Mouse (Mus musculus): Measurements from ENCODE around the gene Adck1.
"Not testable (repeated sequence)": the region's sequence is repeated elsewhere in the genome, so short reads cannot be mapped to it uniquely, and the experiment has no call there.

Gene Adck1

DNA sequence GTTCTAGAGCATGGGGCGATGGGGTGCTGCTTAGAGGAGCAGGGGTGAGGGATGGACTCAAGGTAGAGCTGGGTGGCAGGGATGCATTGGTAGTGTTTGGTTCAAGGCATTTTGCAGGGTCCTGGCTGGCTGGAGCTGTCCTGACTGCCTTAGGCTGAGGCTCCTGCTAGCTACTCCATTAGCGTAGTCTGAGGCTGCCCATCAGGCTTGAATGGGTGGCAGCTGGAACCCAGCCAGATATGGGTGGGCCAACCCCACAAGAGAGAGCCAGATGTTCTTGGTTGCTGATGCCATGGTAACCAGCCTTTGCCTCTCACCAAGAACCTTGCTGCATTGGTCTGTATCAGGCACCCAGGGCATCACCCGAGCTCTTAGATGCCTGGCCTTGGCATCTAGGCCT is 66.6 kb downstream of the Adck1 start:
- DNase-seq (ENCODE audit: low spot score in 2 of 2), result no peak

DNA sequence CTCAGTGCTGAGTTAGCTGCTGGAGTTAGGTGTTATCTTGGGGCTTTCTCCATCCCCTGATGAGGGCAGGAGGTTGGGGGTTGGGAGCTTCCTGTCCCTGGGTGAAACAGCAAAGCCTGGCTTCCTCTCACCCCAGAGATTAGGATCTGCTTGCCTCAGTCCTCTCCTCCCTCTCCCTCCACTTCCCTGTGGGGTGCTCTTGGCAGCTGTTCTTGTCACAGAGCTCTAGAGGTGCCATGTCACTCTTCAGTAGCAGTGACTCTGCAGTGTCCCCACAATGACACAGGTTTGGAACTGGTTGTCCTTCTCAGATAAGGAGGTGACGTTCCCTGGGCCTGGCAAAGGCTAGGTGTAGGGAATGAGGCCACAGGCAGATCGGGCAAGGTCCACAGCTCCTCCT is 68.4 kb downstream of the Adck1 start:
- no peak for DNase-seq (ENCODE audit: low spot score in 2 of 2)

DNA sequence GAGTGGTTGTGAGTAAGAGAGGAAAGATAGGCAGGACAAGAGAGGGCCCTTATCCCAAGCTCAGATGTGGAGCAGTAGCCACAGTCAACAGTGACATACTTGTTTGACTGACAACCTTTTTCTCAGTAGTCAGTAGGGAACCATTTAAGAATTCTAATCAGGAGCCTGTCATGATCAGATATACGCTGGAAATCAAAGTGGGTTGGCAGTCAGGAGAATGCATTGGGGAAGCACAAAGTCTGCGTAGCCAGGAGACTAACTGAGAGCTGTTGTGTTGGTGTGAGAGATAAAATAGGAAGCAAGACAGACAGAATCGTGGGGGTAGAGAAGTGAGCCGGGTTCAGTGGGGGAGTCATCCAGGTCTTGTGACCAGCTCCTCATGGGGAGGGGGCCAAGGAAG is 71.9 kb downstream of the Adck1 start:
- no peak for DNase-seq (ENCODE audit: low spot score in 2 of 2)

GRCm38 (mm10) chr12:88433171-88433570 is 72.8 kb downstream of the Adck1 start:
- DNase-seq (ENCODE audit: low spot score in 2 of 2), result no peak

DNA sequence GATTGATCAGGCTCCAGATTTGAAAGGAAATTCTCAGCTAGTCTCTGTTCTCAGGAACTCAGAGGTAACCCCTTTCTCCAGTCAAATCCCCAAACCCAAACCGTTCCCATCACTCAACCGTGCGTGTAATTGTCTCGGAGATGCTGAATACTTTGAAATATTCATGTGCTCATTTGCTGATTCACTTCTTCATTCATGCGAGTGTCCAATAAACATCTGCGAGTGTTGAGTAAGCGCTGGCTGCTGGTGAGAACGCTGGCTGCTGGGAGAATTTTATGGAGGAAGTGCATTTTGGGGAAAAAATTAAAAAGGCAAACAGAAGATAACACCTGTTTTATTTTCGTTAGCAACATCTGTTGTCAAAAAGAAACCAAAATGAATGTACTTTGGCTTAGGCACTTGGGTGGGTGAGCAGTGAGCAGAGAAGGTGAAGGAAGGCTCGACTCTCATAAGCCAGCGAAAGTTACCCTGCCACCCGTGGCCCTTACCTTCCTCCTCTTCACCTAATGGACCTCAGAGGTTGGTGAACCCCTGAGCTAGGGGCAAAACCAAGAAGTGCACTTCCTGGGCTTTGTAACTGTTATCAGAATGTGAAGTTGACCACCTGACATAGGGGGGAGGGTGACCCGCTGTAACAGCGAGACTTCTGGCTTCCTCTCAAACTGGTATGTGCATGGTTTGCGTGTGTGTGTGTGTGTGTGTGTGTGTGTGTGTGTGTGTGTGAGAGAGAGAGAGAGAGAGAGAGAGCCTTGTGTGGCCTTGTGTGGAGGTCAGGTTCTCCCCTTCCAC is 76.8 kb downstream of the Adck1 start:
- no peak for DNase-seq (ENCODE audit: low spot score in 2 of 2)

GRCm38 (mm10) chr12:88441922-88442809 is 81.8 kb downstream of the Adck1 start:
- no peak for DNase-seq (ENCODE audit: low spot score in 2 of 2)

- peak in 1 of 2 experiments; percentile 16 for DNase-seq (ENCODE audit: low spot score in 2 of 2)
Observed at GRCm38 (mm10) chr12:88444040-88444439, 83.7 kb downstream of the Adck1 start.

DNA sequence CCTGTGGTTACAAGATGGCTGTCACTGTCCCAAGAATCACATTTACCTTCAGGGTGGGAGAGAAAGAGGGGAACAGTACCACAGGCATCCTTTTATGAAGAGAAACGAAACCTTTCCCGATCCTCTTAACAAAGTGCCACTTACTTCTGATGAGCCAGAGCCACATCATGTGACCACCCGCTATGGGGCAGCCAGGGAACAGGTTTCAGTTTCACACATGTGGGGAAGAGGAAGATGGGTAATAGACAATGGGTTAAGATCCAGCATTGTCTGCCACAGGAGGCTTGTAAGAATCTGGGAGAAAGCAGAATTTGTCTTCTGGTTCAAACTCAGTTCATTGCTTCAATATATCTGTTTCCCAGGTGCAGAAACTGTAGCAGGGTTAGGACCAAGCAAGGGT is 85.1 kb downstream of the Adck1 start:
- DNase-seq (ENCODE audit: low spot score in 2 of 2), result no peak

DNA sequence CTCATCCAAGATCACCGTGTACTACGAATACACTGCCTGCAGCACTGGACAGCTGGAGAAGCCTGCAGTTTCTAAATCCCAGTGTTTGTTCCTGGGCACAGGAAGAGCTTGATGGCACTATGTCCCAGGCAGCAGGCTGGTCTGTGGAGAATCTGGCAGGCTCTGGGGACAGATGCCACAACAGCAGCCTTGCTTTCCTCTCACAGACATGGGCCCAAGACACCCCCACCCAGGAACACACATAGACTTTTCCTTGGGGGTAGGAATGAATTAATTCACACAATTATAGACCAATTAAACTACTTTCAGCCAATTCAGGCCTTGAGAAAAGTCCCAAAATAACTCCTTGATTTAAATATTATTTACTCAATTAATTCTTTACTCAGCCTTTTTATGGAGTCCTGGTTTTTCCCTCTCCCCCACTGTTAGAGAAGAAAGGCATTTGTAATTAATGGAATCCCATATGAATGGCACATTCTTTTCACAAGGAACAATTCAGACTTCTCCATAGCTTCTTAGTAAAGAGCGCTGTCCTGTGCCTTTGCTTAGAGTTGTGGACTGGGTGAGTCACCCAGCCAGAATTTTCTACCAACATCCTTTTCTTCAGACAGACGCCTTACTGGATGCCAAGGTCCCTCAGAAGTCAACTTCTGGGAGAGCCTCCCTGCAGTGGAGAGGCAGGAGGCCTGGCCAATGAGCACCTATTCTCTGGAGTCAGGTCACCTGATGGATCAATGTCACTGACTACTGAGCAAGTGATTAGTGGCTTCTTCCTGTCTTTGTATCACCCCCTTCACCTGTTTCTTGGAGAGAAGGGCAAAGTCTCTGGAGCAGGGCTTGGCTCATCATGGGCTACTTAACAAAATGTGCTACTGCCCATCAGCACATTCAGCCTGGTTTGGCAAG is 90.6 kb downstream of the Adck1 start:
- DNase-seq (ENCODE audit: low spot score in 2 of 2), result no peak

GRCm38 (mm10) chr12:88454701-88455410 is 94.5 kb downstream of the Adck1 start:
- no peak for DNase-seq (ENCODE audit: low spot score in 2 of 2)

- DNase-seq (ENCODE audit: low spot score in 2 of 2), result no peak
Observed at GRCm38 (mm10) chr12:88457021-88457420, 96.7 kb downstream of the Adck1 start.

- no peak for DNase-seq (ENCODE audit: low spot score in 2 of 2)
Observed at GRCm38 (mm10) chr12:88458936-88459335, 98.6 kb downstream of the Adck1 start.

DNA sequence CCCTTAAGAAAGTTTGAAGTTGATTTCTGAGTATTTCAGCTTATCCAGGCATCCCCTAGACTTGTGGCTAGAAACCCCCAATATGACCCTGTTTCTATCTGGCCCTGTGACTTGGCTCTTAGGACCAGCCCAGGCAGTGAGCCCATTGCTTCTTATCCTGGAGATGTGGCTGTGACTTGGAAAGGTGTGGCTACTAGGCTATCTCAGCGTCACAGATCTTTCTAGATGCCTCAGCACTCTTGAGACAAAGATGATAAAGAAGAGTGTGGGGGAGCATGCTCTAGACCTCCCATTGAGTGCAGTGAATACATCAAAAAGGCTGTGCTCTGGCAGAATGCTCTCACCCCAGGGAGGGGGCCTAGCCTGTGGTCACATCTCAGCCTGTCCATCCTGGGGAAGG is 99.1 kb downstream of the Adck1 start:
- DNase-seq (ENCODE audit: low spot score in 2 of 2), result no peak

DNA sequence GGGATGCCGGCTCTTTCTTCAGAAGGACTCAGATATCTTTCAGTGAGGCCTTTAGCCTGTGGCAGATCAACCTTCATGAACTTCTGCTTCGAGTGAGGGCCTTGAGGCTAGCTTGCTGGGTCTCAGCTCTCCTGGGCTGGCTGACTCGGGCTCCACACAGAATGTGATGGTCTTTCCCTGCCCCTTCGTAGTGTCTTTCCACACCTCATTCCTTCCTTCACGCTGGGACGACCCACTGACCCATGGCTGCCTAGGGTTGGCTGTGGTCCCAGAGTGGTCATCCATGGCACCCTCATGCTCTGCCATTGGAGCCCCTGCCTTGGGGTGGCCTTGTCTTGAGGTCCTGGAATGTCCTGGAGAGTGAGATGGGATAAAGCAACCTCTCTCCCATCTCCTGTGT is 100.7 kb downstream of the Adck1 start:
- no peak for DNase-seq (ENCODE audit: low spot score in 2 of 2)

DNA sequence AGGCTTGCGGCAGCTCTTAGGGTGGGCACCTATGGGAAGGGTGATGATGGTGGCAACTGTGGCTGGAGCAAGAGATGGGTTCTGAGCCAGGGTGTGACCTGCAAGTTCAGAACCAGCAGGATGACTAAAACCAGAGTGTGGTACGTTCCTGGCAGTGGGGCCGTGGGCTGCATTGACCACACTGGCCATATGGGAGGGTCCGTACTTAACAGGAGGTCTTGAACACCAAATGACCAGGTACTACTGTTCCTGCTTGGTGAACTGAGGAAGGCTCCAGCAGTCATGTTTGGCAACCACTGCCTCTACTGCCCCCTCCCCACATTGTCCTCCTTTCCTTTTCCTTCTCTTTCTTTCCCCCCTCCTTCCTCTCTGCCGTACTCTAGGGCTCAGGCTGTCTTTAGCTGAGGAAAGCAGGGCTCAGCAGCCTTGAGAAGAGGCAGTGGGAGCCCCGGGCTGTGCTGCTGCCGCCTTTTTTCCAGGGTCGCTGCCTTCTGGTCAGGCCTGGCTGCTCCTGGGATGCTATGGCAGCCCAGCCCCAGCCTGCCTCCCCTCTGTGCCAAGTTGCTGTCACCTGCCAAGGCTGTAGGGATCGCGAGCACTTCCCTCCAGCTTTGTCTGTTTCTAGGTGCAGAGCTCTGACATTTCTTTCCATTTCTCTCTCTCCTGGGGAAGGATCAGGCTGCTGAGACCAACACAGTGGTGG is 103.4 kb downstream of the Adck1 start:
- no peak for DNase-seq (ENCODE audit: low spot score in 2 of 2)

DNA sequence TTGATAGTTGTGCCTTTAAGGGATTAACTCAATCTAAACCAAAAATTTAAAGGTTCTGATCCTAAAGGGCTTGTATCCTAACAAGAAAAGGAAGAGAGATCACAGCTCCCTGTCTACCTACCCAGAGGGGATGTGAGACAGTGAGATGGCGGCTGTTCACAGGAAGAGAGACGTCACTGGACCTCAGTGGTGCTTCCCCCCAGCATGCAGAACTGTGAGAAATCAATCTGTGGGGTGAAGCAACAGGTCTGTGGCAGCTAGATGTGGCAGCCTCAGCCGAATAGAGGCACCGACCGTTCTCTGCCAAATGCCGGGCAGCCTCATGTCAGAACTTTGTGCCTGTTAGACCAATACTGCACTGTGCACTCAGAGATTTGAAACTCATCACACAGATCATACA is 106.4 kb downstream of the Adck1 start:
- no peak for DNase-seq (ENCODE audit: low spot score in 2 of 2)

DNA sequence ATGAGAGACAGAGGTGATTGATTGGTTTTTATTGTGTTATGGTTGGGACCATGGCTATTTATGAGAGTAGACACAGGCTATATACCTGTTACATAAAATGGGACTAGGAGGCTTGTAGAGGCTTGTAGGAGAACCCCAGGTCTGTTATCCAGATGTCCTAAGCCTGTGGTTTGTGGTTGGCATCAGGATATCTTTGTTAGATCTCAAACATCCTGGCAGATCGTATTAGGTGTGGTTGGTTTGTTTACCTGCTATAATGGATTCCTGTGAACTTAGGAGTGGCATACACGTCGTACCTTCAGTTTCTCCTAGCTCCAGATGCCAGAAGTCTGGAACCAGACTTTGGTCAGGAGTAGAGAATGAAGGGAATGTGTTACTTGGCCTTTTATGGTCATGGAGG is 106.9 kb downstream of the Adck1 start:
- no peak for DNase-seq (ENCODE audit: low spot score in 2 of 2)

GRCm38 (mm10) chr12:88467935-88468465 is 107.6 kb downstream of the Adck1 start:
- DNase-seq (ENCODE audit: low spot score in 2 of 2), result no peak

DNA sequence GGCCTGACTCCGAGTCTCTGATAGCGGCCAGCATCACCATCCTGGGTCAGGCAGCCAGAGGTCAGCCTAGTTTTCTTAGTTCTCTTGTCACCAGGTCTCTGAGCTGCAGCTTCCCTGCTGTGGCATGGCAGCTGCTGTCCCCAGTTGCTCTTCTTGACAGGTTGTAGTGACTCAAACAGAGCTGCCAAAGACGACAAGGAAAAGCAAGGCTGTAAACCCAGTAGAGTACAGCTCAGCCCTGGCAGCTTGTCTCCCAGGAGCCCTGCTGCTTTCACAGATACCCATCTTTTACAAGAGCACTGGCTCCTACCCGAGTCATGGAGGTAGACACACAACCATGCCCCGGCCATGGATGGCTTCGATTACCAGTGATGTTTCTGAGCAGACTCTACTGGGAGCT is 108.3 kb downstream of the Adck1 start:
- DNase-seq (ENCODE audit: low spot score in 2 of 2), result no peak

DNA sequence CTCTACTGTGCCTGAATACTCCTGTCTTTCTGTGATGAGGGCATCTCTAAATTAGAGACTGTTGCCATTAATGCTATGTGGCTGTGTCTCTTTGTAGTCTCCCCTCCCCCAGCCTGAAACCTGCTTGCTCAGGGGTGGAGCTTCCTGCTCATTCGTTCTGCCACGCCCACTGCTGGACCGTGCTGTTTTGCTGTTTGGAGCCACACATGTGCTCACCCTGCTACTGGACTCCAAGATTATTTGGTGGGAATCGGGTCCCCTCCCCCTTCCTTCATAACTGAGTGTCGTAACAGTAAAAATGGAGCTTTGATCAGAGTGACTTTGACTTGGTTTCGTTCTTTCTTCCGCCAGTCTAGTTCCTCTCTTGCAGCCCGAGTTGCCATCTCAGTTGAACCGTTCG is 111.5 kb downstream of the Adck1 start:
- DNase-seq (ENCODE audit: low spot score in 2 of 2), result not testable (repeated sequence)

Data from urinary bladder, adult 18-20 months (tissue).